Mouse (Mus musculus) kidney, adult 11 months (tissue): ENCODE data around the gene Washc4.

Source experiments
- DNase-seq: peaks from one replicate; pipeline ENCODE4 v3.0.0; 2022

Gene Washc4

DNA sequence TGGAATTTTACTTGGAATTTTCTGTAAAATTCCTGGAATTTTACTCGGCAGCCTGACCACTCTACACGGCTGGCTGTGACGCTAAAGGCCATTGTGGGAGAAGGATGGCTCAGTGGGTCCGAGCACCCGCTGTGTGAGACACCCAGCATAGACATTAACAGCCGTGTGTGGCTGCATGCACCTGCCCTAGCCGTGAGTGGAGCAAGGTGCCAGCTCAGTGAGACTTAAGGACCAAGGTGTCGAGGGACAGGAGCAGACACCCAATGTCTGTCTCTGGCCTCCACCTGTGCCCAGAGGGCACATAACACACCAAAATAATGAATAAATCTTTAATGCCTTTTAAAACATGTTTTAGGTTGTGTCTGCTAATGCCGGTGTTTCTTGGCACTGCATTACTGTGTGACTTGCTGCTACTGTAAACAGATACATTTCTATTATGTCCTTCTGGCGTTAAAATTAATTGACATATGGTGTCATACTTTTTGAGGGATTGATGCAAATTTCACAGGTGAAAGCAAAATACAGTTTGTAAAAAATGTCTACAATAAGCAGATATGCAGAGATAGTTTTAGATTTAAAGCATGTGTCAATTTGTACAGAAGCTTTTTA, 60.5 kb downstream of the Washc4 start:
- no peak for DNase-seq

DNA sequence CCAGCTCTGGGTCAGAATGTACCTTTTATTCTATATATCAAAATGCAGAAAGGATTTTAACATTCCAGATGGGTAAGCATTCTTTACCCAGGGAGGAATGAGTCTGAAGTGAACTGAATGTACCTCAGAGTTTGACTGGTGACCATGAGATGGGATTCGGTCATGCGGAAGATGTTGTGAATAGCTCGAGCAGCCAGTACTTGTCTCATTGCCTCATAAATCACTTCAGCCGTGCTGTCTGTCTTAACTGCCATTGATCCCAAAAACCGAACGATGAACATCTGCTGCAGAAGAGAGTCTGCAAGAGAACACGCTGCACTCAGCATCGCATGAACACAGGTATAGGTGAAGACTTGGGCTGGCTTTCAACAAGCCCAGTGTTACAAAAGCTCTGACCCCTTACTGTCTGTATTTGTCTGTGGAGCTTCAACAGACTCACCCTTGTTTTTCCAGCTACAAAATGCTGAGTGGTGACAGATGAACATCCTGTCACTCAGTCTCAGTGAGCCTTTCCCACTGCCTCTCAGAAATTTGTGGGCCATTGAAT, 62.2 kb downstream of the Washc4 start:
- no peak for DNase-seq

DNA sequence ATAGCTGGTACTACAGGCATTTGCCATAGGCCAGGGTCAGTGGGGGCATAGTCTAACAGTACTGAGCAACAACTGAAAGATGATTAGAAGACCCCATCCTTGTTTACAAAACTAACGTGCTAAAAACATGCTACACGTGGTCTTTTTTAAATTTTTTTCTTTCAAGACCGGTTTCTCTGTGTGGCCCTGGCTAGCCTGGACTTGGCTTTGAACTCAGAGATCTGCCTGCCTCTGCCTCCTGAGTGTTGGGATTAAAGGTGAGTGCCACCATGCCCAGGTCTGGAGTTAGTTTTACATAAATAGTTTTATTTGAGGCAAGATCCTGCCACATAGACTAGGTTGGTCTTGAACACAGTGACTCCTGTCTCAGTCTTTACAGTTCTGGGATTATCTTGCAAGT, 63.6 kb downstream of the Washc4 start:
- no peak for DNase-seq

DNA sequence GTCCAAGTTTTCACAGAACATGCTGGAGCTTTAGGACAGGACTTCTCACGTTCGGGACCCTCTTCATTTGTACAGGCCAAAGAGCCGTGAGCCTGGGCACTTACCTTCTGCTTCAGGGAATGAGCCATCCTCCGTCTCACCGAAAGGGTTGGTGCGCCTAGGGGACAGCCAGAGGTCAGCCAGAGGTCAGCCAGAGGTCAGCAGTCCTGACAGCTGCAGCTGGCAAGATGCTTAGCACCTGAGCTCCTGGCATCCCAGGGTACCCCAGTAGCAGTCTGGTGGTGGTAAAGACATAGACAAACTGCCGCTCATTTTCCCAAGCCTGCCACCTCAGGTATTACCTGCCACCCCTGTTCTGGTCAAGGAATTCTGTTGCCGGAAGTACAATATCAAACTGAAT, 65.0 kb downstream of the Washc4 start:
- no peak for DNase-seq

DNA sequence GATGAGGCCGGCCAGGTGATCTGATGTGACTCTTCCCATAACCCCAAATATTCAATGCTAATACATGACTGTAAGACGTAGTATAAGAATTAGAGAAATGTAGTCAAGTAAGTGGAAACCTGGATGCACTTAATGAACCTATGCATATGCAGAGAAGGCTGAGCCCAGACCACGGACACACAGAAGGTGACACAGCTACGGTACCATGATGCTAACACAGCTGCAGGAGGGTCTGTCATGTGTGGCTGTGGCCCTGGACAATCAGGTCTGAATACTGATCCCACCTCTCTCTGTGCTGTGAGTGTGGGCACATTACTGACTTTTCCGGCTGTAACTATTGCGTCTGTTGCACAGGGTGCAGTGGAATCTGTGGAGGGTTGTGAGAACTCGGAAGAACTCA, 67.0 kb downstream of the Washc4 start:
- no peak for DNase-seq

DNA sequence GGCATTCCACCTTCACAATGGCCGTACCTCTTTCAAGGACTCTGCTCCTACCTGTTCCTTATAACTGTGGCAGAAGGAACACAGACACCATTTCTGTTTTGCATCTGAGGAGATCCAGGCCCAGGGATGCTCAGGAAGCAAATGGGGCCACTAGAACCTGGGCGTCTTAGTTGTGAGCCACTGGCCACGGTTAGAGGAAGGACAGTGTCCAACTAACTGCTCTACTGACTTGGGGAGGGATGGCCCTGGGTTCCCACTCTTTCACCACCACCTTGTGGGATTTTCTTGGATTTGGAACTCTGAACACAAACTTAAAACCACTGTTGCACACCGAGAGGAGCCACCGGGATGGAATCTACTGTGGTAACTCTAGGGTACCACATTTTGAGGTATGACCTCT, 68.3 kb downstream of the Washc4 start:
- DNase-seq = no peak

DNA sequence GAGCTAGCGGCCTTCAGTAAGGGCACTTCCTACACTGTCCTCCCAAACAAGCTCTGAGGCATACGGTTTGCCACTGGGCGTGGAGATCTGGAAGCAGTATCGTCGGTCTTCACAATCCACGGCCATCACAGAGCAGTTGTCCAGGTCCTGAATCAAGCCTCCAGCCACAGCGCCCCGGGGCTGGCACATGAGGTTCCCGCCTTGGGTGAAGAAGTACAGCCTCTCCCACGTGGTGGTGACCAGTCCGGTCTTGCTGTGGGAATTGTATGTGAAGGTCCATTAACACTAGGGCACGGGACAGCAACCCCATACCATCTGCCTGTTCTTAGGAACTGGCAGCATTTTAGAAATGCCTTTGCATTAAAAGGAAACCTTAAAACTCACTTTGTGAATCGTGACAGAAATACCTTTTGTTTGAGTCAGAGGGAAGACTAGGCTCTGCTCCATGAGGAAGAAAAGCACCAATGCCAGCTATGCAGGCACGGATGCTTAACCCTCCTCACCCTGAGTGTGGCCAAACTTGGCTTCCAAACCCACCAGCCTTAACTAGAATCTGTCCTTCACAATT, 69.2 kb downstream of the Washc4 start:
- DNase-seq = no peak

DNA sequence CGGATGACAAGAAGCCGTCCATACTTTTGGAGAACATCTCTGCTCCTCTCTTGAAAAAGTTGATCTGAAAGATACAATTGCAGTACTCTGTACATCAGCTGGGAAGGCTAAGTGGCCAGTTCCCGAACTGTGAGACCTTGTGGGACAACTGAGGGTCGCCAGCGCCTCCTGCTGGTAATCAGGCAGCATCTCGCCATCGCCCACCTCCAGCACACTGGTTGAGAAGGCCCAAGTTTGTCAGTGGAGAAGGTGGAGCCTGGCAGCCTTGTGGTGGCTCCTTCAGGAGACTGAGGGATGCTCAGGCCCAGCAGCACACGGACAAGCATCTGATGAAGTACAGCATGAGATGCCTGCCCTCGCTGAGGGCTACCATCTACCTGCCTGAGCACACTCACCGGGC, 73.8 kb downstream of the Washc4 start:
- DNase-seq = no peak

DNA sequence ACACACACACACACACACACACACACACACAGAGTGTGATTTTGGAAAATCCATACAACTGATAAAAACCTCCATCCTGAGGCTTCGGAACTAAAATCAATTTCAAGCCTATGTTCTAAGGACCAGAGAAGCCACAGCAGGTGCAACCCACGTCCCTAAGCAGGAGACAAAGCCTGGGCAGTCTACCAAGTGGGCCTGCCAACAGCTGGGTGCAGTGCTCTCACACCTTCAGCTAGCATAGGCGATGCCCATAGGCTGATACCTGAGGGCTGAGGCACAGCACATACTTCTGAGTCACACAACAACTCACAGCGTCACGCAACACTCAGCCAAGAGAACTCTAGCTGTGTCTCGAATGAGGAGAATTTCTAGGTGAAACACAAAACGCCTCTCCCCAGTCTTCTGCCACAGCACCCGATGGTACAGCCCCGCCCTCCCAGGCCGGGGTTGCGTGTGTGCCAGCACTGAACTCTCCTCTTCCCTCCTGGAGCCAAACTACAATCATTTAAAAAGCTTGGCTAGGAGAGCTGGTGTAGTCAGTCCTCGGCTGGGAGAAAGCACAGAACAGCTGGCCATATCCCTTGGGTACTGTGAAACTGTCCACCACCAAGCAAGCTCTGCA, 75.4 kb downstream of the Washc4 start:
- DNase-seq = no peak

DNA sequence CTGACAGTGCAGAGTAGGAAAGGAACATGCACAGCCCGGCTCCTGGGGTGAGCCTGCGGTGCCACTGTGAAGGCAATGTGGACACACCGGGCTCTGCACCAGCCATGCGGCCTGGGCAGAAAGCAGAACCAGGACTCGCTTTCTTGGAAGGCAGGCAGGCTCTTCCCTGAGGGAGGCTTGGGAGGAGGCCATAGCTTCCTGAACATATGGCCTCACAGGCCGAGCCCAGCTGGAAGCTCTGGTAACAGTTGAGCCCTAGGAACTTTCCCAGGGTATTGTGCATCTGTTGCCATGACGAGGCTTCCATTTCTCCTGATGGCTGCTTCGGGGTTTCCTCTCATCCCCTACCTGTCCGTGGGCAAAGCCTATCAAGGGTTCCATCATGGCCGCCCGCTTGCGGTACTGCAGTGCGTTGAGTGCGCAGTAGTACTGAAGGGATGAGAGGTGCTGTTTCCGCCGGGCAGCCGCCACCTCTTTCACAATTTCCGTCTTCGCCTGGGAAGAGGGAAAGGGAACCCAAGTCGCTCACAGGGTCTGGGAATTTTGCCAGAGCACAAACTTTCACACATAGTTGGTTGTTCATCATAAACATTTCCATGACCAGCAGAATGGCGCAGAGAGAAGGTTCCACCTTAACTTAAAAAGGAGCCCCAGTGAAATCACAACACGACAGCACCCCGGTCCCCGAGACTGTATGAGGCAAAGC, 77.0 kb downstream of the Washc4 start:
- no peak for DNase-seq

DNA sequence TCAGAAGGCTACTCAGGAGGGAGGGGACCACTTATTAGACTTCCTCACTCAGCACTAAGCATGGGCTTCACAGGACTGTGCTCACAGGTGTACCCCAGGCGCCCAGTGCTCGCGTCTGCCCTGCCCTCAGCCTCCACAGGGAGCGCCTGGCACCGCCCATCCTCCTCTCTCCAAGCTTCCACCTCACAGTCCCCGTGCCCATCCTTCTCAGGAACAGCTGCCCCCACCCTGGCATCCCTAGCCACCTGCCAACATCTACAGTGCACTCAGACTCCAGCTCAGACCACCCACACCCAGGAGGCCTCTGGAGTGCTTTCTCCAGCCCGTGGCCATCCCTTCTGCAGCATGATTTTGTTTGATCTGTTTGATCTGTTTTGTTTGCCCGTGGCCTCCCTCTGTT, 80.5 kb downstream of the Washc4 start:
- DNase-seq = no peak

DNA sequence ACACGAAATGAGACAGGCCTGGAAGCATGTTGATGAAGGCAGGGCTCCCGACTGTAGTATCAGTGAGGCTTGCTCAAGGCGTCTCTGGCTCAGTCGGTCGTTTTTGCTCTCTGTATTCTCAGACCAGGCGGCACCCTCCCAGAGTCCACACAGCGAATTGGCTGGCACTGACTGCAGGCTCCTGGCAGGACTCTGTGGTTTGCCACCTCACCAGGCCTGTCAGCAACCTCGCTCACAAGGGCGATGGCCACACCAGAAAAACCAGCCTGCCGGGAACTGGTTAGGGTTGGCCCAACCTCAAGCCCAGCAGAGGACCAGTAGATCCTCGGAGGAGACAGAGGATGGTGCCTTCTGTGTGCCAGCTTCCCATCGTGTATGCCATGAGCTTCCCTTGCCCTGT, 81.3 kb downstream of the Washc4 start:
- no peak for DNase-seq

DNA sequence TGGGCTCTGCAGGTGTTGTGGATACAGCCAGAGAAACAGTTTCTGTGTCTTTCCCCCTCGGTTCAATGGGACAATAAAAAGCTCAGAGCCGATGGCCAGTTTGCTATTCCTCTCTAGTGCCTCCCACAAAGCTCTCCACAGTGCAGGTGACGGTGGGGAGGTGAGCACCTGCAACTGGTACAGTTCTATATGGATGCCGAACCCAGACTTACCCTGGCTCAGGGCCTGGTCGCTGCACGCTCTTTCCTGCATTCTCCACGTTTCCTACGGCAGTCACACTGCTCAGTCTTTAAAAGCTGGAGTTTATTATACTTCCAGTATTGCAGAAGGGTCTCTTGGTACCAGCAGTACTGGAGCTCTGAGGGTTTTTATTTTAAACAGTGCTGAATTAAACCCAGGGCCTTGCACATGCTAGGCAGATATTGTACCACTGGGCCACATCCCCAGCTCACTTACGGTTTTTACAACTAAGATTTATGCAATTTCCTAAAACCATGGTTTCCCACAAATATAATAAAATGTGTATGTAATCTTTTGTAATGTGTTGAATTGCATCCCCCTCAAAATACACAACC, 83.6 kb downstream of the Washc4 start:
- no peak for DNase-seq

DNA sequence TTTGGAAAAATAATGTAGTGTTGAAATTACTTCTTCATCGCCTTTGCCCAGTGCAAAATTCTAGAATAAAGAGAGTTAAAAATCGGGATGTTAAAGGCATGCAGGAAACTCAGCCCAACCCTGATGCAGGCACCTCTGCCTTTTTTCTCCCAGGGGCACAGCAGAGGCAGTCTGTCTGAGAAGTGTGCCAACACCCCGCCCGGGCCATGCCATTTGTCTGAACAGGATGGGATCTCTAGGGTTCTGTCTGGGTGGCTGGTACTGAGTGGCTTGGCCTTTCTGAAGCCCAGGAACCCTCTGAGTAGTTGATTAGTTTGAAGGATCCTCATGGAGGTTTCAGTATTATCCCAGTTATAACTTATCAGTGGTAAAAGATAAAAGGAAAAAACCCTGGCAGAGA, 84.7 kb downstream of the Washc4 start:
- no peak for DNase-seq

DNA sequence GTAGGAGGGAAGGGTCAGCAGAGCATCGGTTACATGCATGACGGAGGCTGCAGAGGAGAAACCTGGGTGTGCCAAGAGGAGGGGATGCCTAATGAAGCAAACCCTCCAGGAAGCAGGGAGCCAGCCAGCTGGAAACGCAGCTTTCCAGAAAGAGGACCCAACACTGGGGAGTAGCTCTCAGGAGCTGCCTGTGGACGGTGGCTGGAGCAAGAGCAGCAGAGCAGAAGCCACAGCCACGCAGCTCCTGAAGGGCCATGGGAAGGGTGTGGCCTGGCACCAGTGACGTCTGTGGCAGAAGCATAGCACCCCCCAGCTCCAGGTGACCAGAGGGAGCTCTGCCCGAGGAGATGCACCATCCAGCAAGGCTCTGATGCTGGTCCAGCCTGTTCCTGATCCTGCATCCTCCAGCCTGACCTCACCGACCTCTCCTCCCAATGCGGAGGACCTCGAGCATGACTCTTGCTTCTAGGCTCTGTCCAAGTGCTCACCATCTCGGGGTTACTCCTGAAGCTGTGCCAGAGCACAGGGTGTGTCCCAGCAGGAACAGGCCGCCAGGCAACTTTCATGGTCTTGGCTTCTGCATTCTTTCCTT, 85.7 kb downstream of the Washc4 start:
- DNase-seq = no peak

DNA sequence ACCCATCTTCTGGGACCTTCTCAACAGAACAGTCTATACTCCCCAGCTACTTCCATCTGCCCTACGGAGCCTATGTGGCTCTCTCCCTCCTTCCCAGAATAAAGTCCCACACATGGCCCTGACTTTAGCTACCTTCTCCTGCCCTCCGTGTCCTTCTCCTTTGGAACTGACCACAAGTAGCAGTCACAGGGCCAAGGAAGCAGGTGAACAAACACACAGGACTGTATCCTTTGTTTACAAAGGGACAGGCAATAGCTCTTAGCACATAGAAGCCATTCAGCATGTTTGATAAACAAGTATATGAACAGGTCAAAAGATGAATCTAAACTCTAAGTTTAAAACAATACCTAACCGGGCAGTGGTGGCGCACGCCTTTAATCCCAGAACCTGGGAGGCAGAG, 86.3 kb downstream of the Washc4 start:
- DNase-seq = no peak

DNA sequence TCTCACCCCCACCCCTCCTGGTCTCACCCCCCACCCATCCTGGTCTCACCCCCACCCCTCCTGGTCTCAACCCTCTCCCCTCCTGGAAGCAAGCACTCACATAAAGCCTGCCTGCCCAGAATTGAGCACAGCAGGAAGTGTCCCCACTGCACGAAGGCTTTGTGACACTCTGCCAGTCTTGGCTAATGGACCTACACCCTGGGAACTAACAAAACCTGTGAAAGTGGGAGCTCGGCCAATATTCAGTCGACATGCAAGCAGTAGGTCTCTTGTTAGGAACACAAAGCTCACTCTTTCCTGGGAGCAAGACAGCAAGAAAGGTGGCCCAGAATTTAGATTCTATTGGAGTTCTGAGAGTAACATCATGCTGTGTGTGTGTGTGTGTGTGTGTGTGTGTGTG, 87.3 kb downstream of the Washc4 start:
- no peak for DNase-seq

DNA sequence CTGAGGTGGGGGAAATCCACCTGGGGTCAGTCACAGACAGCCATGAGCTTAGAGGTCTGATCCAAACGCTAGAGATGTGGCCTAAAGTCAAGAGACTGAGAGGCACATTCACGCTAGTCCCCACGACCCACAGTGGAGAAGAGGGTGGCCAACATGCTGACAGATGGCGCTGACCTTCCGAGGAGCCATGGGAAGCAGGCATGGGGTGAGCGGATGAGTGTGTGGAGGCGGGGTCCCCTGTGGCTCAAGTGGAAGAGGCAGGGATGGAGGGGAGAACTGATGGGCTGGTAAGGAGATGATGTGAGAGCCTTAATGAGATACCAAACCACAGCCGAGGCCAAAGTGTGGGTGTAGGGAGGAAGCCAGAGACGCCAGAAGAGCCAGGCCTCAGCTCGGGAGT, 88.2 kb downstream of the Washc4 start:
- DNase-seq = no peak

DNA sequence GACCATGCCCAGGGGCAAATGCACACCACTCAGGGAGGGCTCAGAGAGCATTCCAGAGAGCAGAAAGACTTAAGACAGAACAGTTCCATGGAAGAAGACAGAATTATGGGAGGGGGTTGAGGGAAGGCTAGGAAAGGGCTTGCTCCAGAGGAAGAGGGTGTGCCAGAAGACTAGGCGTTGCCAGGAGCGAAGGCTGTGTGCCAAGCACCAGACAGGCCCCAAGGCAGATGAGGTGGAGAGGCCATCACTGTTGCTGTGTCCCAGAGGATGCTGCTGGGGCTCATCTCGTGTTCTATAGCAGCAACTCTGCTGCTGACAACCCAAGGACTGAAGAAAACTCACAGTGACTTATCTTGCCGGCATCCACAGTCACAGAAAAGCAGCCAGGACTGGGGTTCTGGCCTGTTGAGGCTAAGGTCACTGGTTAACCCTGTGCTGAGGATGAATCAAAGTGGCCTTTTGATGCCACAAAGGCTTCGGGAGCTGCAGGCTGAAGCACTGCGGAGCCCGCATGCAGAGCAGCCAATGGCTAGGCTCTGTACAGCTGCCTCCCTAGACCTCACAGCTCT, 89.3 kb downstream of the Washc4 start:
- DNase-seq = no peak

DNA sequence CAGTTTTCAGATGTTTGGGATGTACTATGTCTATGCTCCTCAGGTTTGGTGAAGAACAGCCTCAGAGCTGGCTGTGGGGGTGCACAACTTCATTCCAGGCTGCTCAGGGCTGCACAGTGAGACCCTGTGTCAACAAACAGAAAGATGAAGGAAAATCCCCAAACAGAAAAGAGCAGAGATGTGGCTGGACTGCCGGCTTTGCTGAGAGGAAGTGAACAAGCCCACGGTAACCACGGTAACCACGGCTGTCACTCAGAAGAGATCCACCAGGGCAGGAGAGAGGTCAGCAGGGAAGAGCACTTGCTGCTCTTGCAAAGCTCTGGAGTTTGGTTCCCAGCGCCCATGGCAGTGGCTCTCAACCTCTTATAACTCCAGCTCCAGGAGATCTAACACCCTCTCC, 90.9 kb downstream of the Washc4 start:
- no peak for DNase-seq

DNA sequence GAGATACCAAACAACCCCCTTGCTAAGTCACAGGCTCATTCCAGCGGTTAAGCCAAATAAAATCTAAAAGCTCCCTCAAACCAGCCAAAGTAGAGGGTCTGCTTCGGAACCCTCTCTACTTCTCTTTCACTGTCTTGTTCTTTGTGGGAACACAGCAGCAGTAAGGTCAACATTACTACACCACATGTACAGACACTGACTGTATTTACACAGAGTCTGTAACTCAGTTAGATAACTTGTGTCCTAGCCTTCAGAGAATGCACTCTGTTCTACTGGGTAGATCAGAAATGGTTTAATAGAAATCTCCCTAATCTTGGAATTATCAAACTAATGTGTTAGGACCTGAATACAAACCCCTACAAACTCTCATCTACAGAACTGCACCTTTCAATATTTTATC, 92.6 kb downstream of the Washc4 start:
- DNase-seq = no peak

DNA sequence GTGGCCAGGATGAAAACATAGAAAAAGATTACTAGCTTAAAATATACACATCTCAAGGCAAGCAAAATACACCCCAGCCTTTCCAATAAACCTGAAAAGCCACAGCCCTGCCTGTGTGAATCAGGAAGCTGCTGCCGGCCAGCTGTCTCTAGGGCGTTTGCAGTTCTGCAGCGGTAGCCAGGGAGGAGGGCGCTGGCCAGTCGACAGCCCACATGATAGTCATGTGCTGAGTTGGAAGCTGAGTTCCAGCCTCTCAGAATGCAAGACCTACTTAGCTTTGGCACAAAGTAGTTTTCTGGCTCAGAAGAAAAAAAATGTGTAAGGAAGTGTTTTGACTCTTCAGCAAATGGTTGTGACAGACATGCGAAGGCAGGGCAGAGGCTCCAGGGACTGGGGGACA, 93.7 kb downstream of the Washc4 start:
- peak; percentile 91 for DNase-seq

DNA sequence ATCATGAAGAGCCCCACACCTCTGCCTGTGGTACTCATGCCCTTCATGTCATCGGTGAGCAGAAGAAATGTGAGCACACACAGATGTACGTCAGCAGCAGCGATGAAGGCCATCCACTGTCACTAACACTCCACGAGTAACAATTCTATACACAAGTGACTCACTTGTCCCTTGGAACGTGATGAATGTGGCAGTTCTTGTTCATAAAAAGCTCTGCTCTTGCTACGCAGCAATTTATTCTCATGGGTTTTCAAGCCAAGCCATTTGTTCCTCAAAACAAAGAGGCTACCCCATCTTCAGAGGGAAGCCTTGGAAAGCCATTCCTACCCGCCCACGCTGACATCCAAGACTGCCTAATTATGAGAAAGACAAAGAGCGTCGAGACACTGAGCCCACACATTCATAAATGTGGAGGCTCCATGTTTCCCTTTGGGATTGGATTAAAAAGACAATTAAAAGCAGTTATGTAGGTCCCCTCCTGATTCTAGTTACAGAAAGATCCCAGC, 96.4 kb downstream of the Washc4 start:
- no peak for DNase-seq
